Mouse (Mus musculus): ENCODE data around the gene Gm3453.
"Not testable (repeated sequence)": the region's sequence is repeated elsewhere in the genome, so short reads cannot be mapped to it uniquely, and the experiment has no call there.

Gene Gm3453

GRCm38 (mm10) chr14:5979037-5979436 is at the start of gene Gm3453:
TSS of gene Gm3453 (minus strand) at chr14:5979137.
- DNase-seq = not testable (repeated sequence)

- peak; percentile 3 to 32 for DNase-seq
These were observed 8.2 kb upstream of the Gm3453 start for GRCm38 (mm10) chr14:5987136-5987535.

GRCm38 (mm10) chr14:5962441-5962840 is 16.5 kb downstream of the Gm3453 start:
- DNase-seq = not testable (repeated sequence)

GRCm38 (mm10) chr14:5961635-5962034 is 17.3 kb downstream of the Gm3453 start, which contains the start of gene Gm3248:
TSS of gene Gm3248 (minus strand) at chr14:5961745.
- DNase-seq = peak; percentile 9 to 24

GRCm38 (mm10) chr14:5961102-5961501 is 17.8 kb downstream of the Gm3453 start:
- peak; percentile 4 to 21 for DNase-seq

GRCm38 (mm10) chr14:5960479-5960878 is 18.5 kb downstream of the Gm3453 start:
- peak in 1 of 2 experiments; percentile 5 for DNase-seq

- not testable (repeated sequence) for DNase-seq
These were observed 55.7 kb downstream of the Gm3453 start for GRCm38 (mm10) chr14:5923276-5923675.
